Mouse (Mus musculus): ENCODE data around the gene Chrm1.
"Not testable (repeated sequence)": the region's sequence is repeated elsewhere in the genome, so short reads cannot be mapped to it uniquely, and the experiment has no call there.

DNA sequence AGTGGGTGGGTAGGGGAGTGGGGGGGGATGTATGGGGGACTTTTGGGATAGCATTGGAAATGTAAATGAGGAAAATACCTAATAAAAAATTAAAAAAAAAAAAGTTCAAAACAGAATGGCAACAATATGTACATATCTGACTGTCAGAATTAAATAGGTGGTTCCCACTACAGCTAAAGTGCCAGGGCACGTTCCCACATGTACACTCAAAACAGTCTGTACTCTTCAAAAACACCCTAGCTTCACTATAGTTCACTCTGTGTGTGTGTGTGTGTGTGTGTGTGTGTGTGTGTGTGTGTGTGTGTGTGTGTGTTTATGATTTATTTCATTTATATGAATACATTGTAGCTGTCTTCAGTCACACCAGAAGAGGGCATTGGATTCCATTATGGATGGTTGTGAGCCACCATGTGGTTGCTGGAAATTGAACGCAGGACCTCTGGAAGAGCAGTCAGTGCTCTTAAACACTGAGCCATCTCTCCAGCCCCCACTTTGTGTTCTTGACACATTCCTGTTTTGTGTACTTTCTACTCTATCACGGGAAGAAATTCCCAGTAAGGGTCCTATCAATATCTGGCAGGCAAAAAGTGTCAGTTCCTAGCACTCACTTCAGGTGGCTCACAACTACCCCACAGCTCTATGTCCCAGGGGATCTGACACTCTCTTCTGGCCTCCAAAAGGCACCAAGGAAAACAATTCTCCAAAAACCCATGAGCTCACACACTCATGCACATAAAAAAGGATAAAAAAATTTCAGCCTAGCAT is 64.9 kb downstream of the Chrm1 start:
- TF ChIP-seq CTCF (IDR thresholded peaks at IDR 0.05; ENCODE audit: extremely low read depth, insufficient read length, insufficient replicate concordance, low read depth, low read length); POLR2A (IDR thresholded peaks at IDR 0.05; ENCODE audit: low read depth, low read length): not testable (repeated sequence)
